Mouse (Mus musculus): Measurements from ENCODE around the gene Foxp1. TPM values are rescaled to one million over a fixed set of nuclear protein-coding genes. Genes with fewer than 3 reads are reported as not detected.

Gene Foxp1
- polyA plus RNA-seq, 1 experiment: 17.7 TPM

- H3ac ChIP-seq (ENCODE audit: control insufficient read depth, insufficient read length): no peak overlapping the region
- TF ChIP-seq MYOG (IDR thresholded peaks at IDR 0.05; ENCODE audit: control insufficient read depth in 1 of 3, insufficient read depth in 1 of 3, insufficient read length in 2 of 3, low read depth in 2 of 3): no peak
- peak; percentile 51; the same call in 1 of the 2 replicates for TF ChIP-seq CEBPB (IDR thresholded peaks at IDR 0.05; ENCODE audit: insufficient read depth, poor library complexity, severe bottlenecking)
- no peak for TF ChIP-seq USF1 (IDR thresholded peaks at IDR 0.05; ENCODE audit: low read depth)
- TF ChIP-seq REST (IDR thresholded peaks at IDR 0.05; ENCODE audit: insufficient read depth, insufficient read length): no peak
- TF ChIP-seq MAX (IDR thresholded peaks at IDR 0.05; ENCODE audit: low read depth): no peak
- TF ChIP-seq MYOD1 (IDR thresholded peaks at IDR 0.05; ENCODE audit: control insufficient read depth in 1 of 3, insufficient read length in 2 of 3, low read depth in 2 of 3): no peak
- no peak for TF ChIP-seq E2F4 (IDR thresholded peaks at IDR 0.05; ENCODE audit: insufficient read depth)
- TF ChIP-seq SRF (IDR thresholded peaks at IDR 0.05; ENCODE audit: control insufficient read depth, insufficient read length, low read depth): no peak
- H3K36me3 ChIP-seq (ENCODE audit: control insufficient read depth, insufficient read depth): no peaks in the 10 kb centered on the region
- no peak overlapping the region for H3K4me3 ChIP-seq
- H3K4me2 ChIP-seq (ENCODE audit: low read depth): no peak overlapping the region
- H3K79me2 ChIP-seq (ENCODE audit: control insufficient read depth, insufficient read depth): no peaks in the 10 kb centered on the region
- no peaks in the 10 kb centered on the region for H3K27me3 ChIP-seq (ENCODE audit: control insufficient read depth, insufficient read depth, insufficient read length)
Measured at GRCm38 (mm10) chr6:99199277-99199676, 323.2 kb downstream of the Foxp1 start.

GRCm38 (mm10) chr6:99193697-99194096 lies 328.8 kb downstream of the Foxp1 start:
- no peaks in the 10 kb centered on the region for H3K27me3 ChIP-seq (ENCODE audit: control insufficient read depth, insufficient read depth, insufficient read length)
- no peaks in the 10 kb centered on the region for H3K79me2 ChIP-seq (ENCODE audit: control insufficient read depth, insufficient read depth)
- TF ChIP-seq TCF12 (IDR thresholded peaks at IDR 0.05; ENCODE audit: insufficient read depth, poor library complexity, severe bottlenecking) (no peak), CEBPB (IDR thresholded peaks at IDR 0.05; ENCODE audit: insufficient read depth, poor library complexity, severe bottlenecking) (no peak), POLR2A (IDR thresholded peaks at IDR 0.05; ENCODE audit: insufficient read length, low read depth) (no peak), POLR2AphosphoS2 (IDR thresholded peaks at IDR 0.05; ENCODE audit: insufficient read length, low read depth) (no peak), MYOD1 (IDR thresholded peaks at IDR 0.05; ENCODE audit: control insufficient read depth in 1 of 3, insufficient read length in 2 of 3, low read depth in 2 of 3) (no peak), MYOG (IDR thresholded peaks at IDR 0.05; ENCODE audit: control insufficient read depth in 1 of 3, insufficient read depth in 1 of 3, insufficient read length in 2 of 3, low read depth in 2 of 3) (no peak)
- H3K36me3 ChIP-seq (ENCODE audit: control insufficient read depth, insufficient read depth): no peaks in the 10 kb centered on the region
- H3K4me2 ChIP-seq (ENCODE audit: low read depth): no peak overlapping the region
- H3ac ChIP-seq (ENCODE audit: control insufficient read depth, insufficient read length): no peak overlapping the region
- H3K4me3 ChIP-seq: no peak overlapping the region

GRCm38 (mm10) chr6:99191636-99192137 lies 330.8 kb downstream of the Foxp1 start:
- Histone ChIP-seq H3K4me3 (no peak overlapping the region), H3K4me2 (ENCODE audit: low read depth) (no peak overlapping the region), H3K79me2 (ENCODE audit: control insufficient read depth, insufficient read depth) (no peaks in the 10 kb centered on the region), H3K27me3 (ENCODE audit: control insufficient read depth, insufficient read depth, insufficient read length) (no peaks in the 10 kb centered on the region), H3K36me3 (ENCODE audit: control insufficient read depth, insufficient read depth) (no peaks in the 10 kb centered on the region), H3ac (ENCODE audit: control insufficient read depth, insufficient read length) (no peak overlapping the region)
- no peak for TF ChIP-seq E2F4 (IDR thresholded peaks at IDR 0.05; ENCODE audit: insufficient read depth)
- TF ChIP-seq REST (IDR thresholded peaks at IDR 0.05; ENCODE audit: insufficient read depth, insufficient read length): no peak
- TF ChIP-seq MAX (IDR thresholded peaks at IDR 0.05; ENCODE audit: low read depth): no peak
- no peak for TF ChIP-seq TCF3 (IDR thresholded peaks at IDR 0.05; ENCODE audit: insufficient read length, low read depth)
- TF ChIP-seq MYOG (IDR thresholded peaks at IDR 0.05; ENCODE audit: control insufficient read depth in 1 of 3, insufficient read depth in 1 of 3, insufficient read length in 2 of 3, low read depth in 2 of 3): no peak

GRCm38 (mm10) chr6:99191041-99191635 lies 331.4 kb downstream of the Foxp1 start:
- TF ChIP-seq TCF3 (IDR thresholded peaks at IDR 0.05; ENCODE audit: insufficient read length, low read depth) (no peak), SRF (IDR thresholded peaks at IDR 0.05; ENCODE audit: control insufficient read depth, insufficient read length, low read depth) (no peak), MYOD1 (IDR thresholded peaks at IDR 0.05; ENCODE audit: control insufficient read depth in 1 of 3, insufficient read length in 2 of 3, low read depth in 2 of 3) (no peak), POLR2A (IDR thresholded peaks at IDR 0.05; ENCODE audit: insufficient read length, low read depth) (no peak), TCF12 (IDR thresholded peaks at IDR 0.05; ENCODE audit: insufficient read depth, poor library complexity, severe bottlenecking) (no peak), MAX (IDR thresholded peaks at IDR 0.05; ENCODE audit: low read depth) (no peak), USF1 (IDR thresholded peaks at IDR 0.05; ENCODE audit: low read depth) (no peak), E2F4 (IDR thresholded peaks at IDR 0.05; ENCODE audit: insufficient read depth) (no peak), POLR2AphosphoS2 (IDR thresholded peaks at IDR 0.05; ENCODE audit: insufficient read length, low read depth) (no peak), CEBPB (IDR thresholded peaks at IDR 0.05; ENCODE audit: insufficient read depth, poor library complexity, severe bottlenecking) (no peak), MYOG (IDR thresholded peaks at IDR 0.05; ENCODE audit: control insufficient read depth in 1 of 3, insufficient read depth in 1 of 3, insufficient read length in 2 of 3, low read depth in 2 of 3) (no peak), REST (IDR thresholded peaks at IDR 0.05; ENCODE audit: insufficient read depth, insufficient read length) (no peak)
- H3K4me3 ChIP-seq: no peak overlapping the region
- H3K36me3 ChIP-seq (ENCODE audit: control insufficient read depth, insufficient read depth): no peaks in the 10 kb centered on the region
- H3K4me2 ChIP-seq (ENCODE audit: low read depth): no peak overlapping the region
- no peak overlapping the region for H3ac ChIP-seq (ENCODE audit: control insufficient read depth, insufficient read length)
- no peaks in the 10 kb centered on the region for H3K27me3 ChIP-seq (ENCODE audit: control insufficient read depth, insufficient read depth, insufficient read length)
- H3K79me2 ChIP-seq (ENCODE audit: control insufficient read depth, insufficient read depth): no peaks in the 10 kb centered on the region

GRCm38 (mm10) chr6:99189967-99190366 lies 332.6 kb downstream of the Foxp1 start:
- H3K27me3 ChIP-seq (ENCODE audit: control insufficient read depth, insufficient read depth, insufficient read length): no peaks in the 10 kb centered on the region
- H3ac ChIP-seq (ENCODE audit: control insufficient read depth, insufficient read length): no peak overlapping the region
- no peak overlapping the region for H3K4me2 ChIP-seq (ENCODE audit: low read depth)
- TF ChIP-seq SRF (IDR thresholded peaks at IDR 0.05; ENCODE audit: control insufficient read depth, insufficient read length, low read depth): no peak
- TF ChIP-seq REST (IDR thresholded peaks at IDR 0.05; ENCODE audit: insufficient read depth, insufficient read length): no peak
- no peak for TF ChIP-seq TCF3 (IDR thresholded peaks at IDR 0.05; ENCODE audit: insufficient read length, low read depth)
- no peak for TF ChIP-seq USF1 (IDR thresholded peaks at IDR 0.05; ENCODE audit: low read depth)
- no peak for TF ChIP-seq POLR2A (IDR thresholded peaks at IDR 0.05; ENCODE audit: insufficient read length, low read depth)
- TF ChIP-seq CEBPB (IDR thresholded peaks at IDR 0.05; ENCODE audit: insufficient read depth, poor library complexity, severe bottlenecking): no peak
- TF ChIP-seq POLR2AphosphoS2 (IDR thresholded peaks at IDR 0.05; ENCODE audit: insufficient read length, low read depth): no peak
- TF ChIP-seq E2F4 (IDR thresholded peaks at IDR 0.05; ENCODE audit: insufficient read depth): no peak
- no peak for TF ChIP-seq TCF12 (IDR thresholded peaks at IDR 0.05; ENCODE audit: insufficient read depth, poor library complexity, severe bottlenecking)
- no peak for TF ChIP-seq MYOG (IDR thresholded peaks at IDR 0.05; ENCODE audit: control insufficient read depth in 1 of 3, insufficient read depth in 1 of 3, insufficient read length in 2 of 3, low read depth in 2 of 3)
- TF ChIP-seq MYOD1 (IDR thresholded peaks at IDR 0.05; ENCODE audit: control insufficient read depth in 1 of 3, insufficient read length in 2 of 3, low read depth in 2 of 3): no peak
- TF ChIP-seq MAX (IDR thresholded peaks at IDR 0.05; ENCODE audit: low read depth): no peak
- no peaks in the 10 kb centered on the region for H3K36me3 ChIP-seq (ENCODE audit: control insufficient read depth, insufficient read depth)
- H3K4me3 ChIP-seq: no peak overlapping the region
- H3K79me2 ChIP-seq (ENCODE audit: control insufficient read depth, insufficient read depth): no peaks in the 10 kb centered on the region
